Mouse (Mus musculus): ENCODE measurements around the gene Fkbp15. TPM values are rescaled to one million over a fixed set of nuclear protein-coding genes. Genes with fewer than 3 reads are reported as not detected.
A peak's percentile ranks its signal among the peaks of the same experiment; 100 is the strongest.

The Fkbp15 gene
- polyA plus RNA-seq, 1 experiment = 26.4 TPM

GRCm38 (mm10) chr4:62369091-62369490 lies 8.7 kb upstream of the Fkbp15 start:
- TF ChIP-seq POLR2A (IDR thresholded peaks at IDR 0.05; ENCODE audit: borderline replicate concordance, insufficient read depth, low read length) = no peak
- TF ChIP-seq CTCF (IDR thresholded peaks at IDR 0.05; ENCODE audit: borderline replicate concordance, insufficient read depth, low read depth, low read length) = no peak
- no peak overlapping the region for H3K4me3 ChIP-seq (replicated peaks; ENCODE audit: insufficient read depth, low read depth, low read length)
- DNase-seq = no peak
- H3K27ac ChIP-seq (ENCODE audit: insufficient read depth, low read length) = no peak overlapping the region
- WGBS = 82% methylated on average over 3 of the region's 3 CpGs
- no peaks in the 10 kb centered on the region for H3K4me1 ChIP-seq (ENCODE audit: control insufficient read depth, insufficient read depth, low read length)
- no peaks in the 10 kb centered on the region for H3K27me3 ChIP-seq (ENCODE audit: control insufficient read depth, insufficient read depth, low read length)

GRCm38 (mm10) chr4:62367586-62367985 lies 7.2 kb upstream of the Fkbp15 start:
- 90% methylated on average over 6 of the region's 6 CpGs for WGBS
- TF ChIP-seq CTCF (IDR thresholded peaks at IDR 0.05; ENCODE audit: borderline replicate concordance, insufficient read depth, low read depth, low read length) (no peak), POLR2A (IDR thresholded peaks at IDR 0.05; ENCODE audit: borderline replicate concordance, insufficient read depth, low read length) (no peak)
- H3K27me3 ChIP-seq (ENCODE audit: control insufficient read depth, insufficient read depth, low read length) = no peaks in the 10 kb centered on the region

GRCm38 (mm10) chr4:62366291-62366690 lies 5.9 kb upstream of the Fkbp15 start:
- Histone ChIP-seq H3K27ac (ENCODE audit: insufficient read depth, low read length) (no peak overlapping the region), H3K4me1 (ENCODE audit: control insufficient read depth, insufficient read depth, low read length) (no peaks in the 10 kb centered on the region), H3K27me3 (ENCODE audit: control insufficient read depth, insufficient read depth, low read length) (no peaks in the 10 kb centered on the region), H3K4me3 (replicated peaks; ENCODE audit: insufficient read depth, low read depth, low read length) (no peak overlapping the region)
- no peak for DNase-seq
- 89% methylated on average over 4 of the region's 4 CpGs for WGBS
- TF ChIP-seq POLR2A (IDR thresholded peaks at IDR 0.05; ENCODE audit: borderline replicate concordance, insufficient read depth, low read length) (no peak), CTCF (IDR thresholded peaks at IDR 0.05; ENCODE audit: borderline replicate concordance, insufficient read depth, low read depth, low read length) (no peak)

More at GRCm38 (mm10) chr4:62367586-62367985, 7.2 kb upstream of the Fkbp15 start:
- Histone ChIP-seq H3K4me3 (replicated peaks; ENCODE audit: insufficient read depth, low read depth, low read length) (no peak overlapping the region), H3K4me1 (ENCODE audit: control insufficient read depth, insufficient read depth, low read length) (no peaks in the 10 kb centered on the region), H3K27ac (ENCODE audit: insufficient read depth, low read length) (no peak overlapping the region)
- no peak for DNase-seq

- Histone ChIP-seq H3K4me1 (ENCODE audit: control insufficient read depth, insufficient read depth, low read length) (no peaks in the 10 kb centered on the region), H3K4me3 (replicated peaks; ENCODE audit: insufficient read depth, low read depth, low read length) (no peak overlapping the region), H3K27ac (ENCODE audit: insufficient read depth, low read length) (no peak overlapping the region), H3K27me3 (ENCODE audit: control insufficient read depth, insufficient read depth, low read length) (no peaks in the 10 kb centered on the region)
- no peak for DNase-seq
- WGBS = 94% methylated on average over 8 of the region's 8 CpGs
- TF ChIP-seq CTCF (IDR thresholded peaks at IDR 0.05; ENCODE audit: borderline replicate concordance, insufficient read depth, low read depth, low read length) (no peak), POLR2A (IDR thresholded peaks at IDR 0.05; ENCODE audit: borderline replicate concordance, insufficient read depth, low read length) (no peak)
Measured at GRCm38 (mm10) chr4:62364299-62364698, 4.0 kb upstream of the Fkbp15 start.

GRCm38 (mm10) chr4:62362437-62362836 lies 2.1 kb upstream of the Fkbp15 start:
- no peak for DNase-seq
- TF ChIP-seq CTCF (IDR thresholded peaks at IDR 0.05; ENCODE audit: borderline replicate concordance, insufficient read depth, low read depth, low read length) = no peak
- TF ChIP-seq POLR2A (IDR thresholded peaks at IDR 0.05; ENCODE audit: borderline replicate concordance, insufficient read depth, low read length) = no peak
- Histone ChIP-seq H3K4me3 (replicated peaks; ENCODE audit: insufficient read depth, low read depth, low read length) (no peak overlapping the region), H3K27ac (ENCODE audit: insufficient read depth, low read length) (no peak overlapping the region), H3K4me1 (ENCODE audit: control insufficient read depth, insufficient read depth, low read length) (no peaks in the 10 kb centered on the region), H3K27me3 (ENCODE audit: control insufficient read depth, insufficient read depth, low read length) (no peaks in the 10 kb centered on the region)
- 95% methylated on average over 2 of the region's 2 CpGs for WGBS

GRCm38 (mm10) chr4:62361997-62362396 lies 1.6 kb upstream of the Fkbp15 start:
- no peak for DNase-seq
- WGBS = 97% methylated on average over 1 of the region's 1 CpGs
- no peaks in the 10 kb centered on the region for H3K27me3 ChIP-seq (ENCODE audit: control insufficient read depth, insufficient read depth, low read length)
- H3K4me1 ChIP-seq (ENCODE audit: control insufficient read depth, insufficient read depth, low read length) = no peaks in the 10 kb centered on the region
- no peak for TF ChIP-seq POLR2A (IDR thresholded peaks at IDR 0.05; ENCODE audit: borderline replicate concordance, insufficient read depth, low read length)
- no peak for TF ChIP-seq CTCF (IDR thresholded peaks at IDR 0.05; ENCODE audit: borderline replicate concordance, insufficient read depth, low read depth, low read length)
- H3K4me3 ChIP-seq (replicated peaks; ENCODE audit: insufficient read depth, low read depth, low read length) = no peak overlapping the region
- H3K27ac ChIP-seq (ENCODE audit: insufficient read depth, low read length) = no peak overlapping the region

GRCm38 (mm10) chr4:62361571-62361970 lies 1.2 kb upstream of the Fkbp15 start:
- WGBS = 28% methylated on average over 6 of the region's 6 CpGs
- Histone ChIP-seq H3K27ac (ENCODE audit: insufficient read depth, low read length) (no peak overlapping the region), H3K4me1 (ENCODE audit: control insufficient read depth, insufficient read depth, low read length) (no peaks in the 10 kb centered on the region), H3K4me3 (replicated peaks; ENCODE audit: insufficient read depth, low read depth, low read length) (no peak overlapping the region), H3K27me3 (ENCODE audit: control insufficient read depth, insufficient read depth, low read length) (no peaks in the 10 kb centered on the region)
- DNase-seq = no peak
- TF ChIP-seq CTCF (IDR thresholded peaks at IDR 0.05; ENCODE audit: borderline replicate concordance, insufficient read depth, low read depth, low read length) = no peak
- TF ChIP-seq POLR2A (IDR thresholded peaks at IDR 0.05; ENCODE audit: borderline replicate concordance, insufficient read depth, low read length) = no peak

- no peak overlapping the region for H3K27ac ChIP-seq (ENCODE audit: insufficient read depth, low read length)
- DNase-seq = no peak
- under 1% methylated on average over 22 of the region's 22 CpGs for WGBS
Measured at GRCm38 (mm10) chr4:62360805-62361455, 582 bp upstream of the Fkbp15 start.

More at GRCm38 (mm10) chr4:62360805-62361455, 582 bp upstream of the Fkbp15 start:
- H3K27me3 ChIP-seq (ENCODE audit: control insufficient read depth, insufficient read depth, low read length) = no peaks in the 10 kb centered on the region
- H3K4me3 ChIP-seq (replicated peaks; ENCODE audit: insufficient read depth, low read depth, low read length) = peak overlapping the region; percentile 67
- H3K4me1 ChIP-seq (ENCODE audit: control insufficient read depth, insufficient read depth, low read length) = no peaks in the 10 kb centered on the region
- TF ChIP-seq POLR2A (IDR thresholded peaks at IDR 0.05; ENCODE audit: borderline replicate concordance, insufficient read depth, low read length) (no peak), CTCF (IDR thresholded peaks at IDR 0.05; ENCODE audit: borderline replicate concordance, insufficient read depth, low read depth, low read length) (no peak)
